Mouse (Mus musculus): ENCODE data around the gene Pex6. TPM values are rescaled to one million over a fixed set of nuclear protein-coding genes. Genes with fewer than 3 reads are reported as not detected.

The Pex6 gene
- polyA plus RNA-seq, 1 experiment: 1.5 TPM

- Histone ChIP-seq H3K4me1 (ENCODE audit: control insufficient read depth) (peaks cover 10% of the 10 kb centered on the region), H3K36me3 (ENCODE audit: control insufficient read depth) (peaks cover 50% of the 10 kb centered on the region), H3K9me3 (ENCODE audit: control insufficient read depth, low read length) (no peaks in the 10 kb centered on the region), H3K27me3 (ENCODE audit: control insufficient read depth) (peaks cover 13% of the 10 kb centered on the region), H3K4me3 (replicated peaks) (no peak overlapping the region)
- TF ChIP-seq GATA1 (IDR thresholded peaks at IDR 0.05; ENCODE audit: low read length) (no peak), TAL1 (IDR thresholded peaks at IDR 0.05; ENCODE audit: low read length) (no peak)
These were observed 14.7 kb downstream of the Pex6 start for GRCm38 (mm10) chr17:46725731-46726645.

DNA sequence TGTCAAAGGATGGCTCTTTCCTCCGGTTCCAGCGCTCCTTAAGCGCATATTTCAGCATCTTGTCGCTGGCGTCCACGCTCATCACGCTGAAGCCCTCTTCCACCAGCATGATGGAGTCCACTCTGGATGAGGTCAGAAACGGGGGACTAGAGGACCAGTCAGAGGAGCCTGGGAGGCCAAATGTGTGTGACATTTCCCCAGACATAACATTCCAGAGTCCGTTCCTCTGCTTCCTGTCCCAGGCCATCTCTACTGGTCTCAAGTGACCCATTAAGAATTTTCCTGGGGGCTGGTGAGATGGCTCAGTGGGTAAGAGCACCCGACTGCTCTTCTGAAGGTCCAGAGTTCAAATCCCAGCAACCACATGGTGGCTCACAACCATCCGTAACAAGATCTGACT, 16.0 kb downstream of the Pex6 start:
- H3K4me1 ChIP-seq (ENCODE audit: control insufficient read depth): peaks cover 10% of the 10 kb centered on the region
- H3K9me3 ChIP-seq (ENCODE audit: control insufficient read depth, low read length): no peaks in the 10 kb centered on the region
- TF ChIP-seq TAL1 (IDR thresholded peaks at IDR 0.05; ENCODE audit: low read length) (no peak), GATA1 (IDR thresholded peaks at IDR 0.05; ENCODE audit: low read length) (no peak)
- peaks cover 13% of the 10 kb centered on the region for H3K27me3 ChIP-seq (ENCODE audit: control insufficient read depth)
- peaks cover 39% of the 10 kb centered on the region for H3K36me3 ChIP-seq (ENCODE audit: control insufficient read depth)
- H3K4me3 ChIP-seq (replicated peaks): no peak overlapping the region

- peaks cover 10% of the 10 kb centered on the region for H3K4me1 ChIP-seq (ENCODE audit: control insufficient read depth)
- H3K27me3 ChIP-seq (ENCODE audit: control insufficient read depth): peaks cover 13% of the 10 kb centered on the region
- no peaks in the 10 kb centered on the region for H3K9me3 ChIP-seq (ENCODE audit: control insufficient read depth, low read length)
- H3K4me3 ChIP-seq (replicated peaks): no peak overlapping the region
- TF ChIP-seq GATA1 (IDR thresholded peaks at IDR 0.05; ENCODE audit: low read length) (no peak), TAL1 (IDR thresholded peaks at IDR 0.05; ENCODE audit: low read length) (no peak)
- peaks cover 34% of the 10 kb centered on the region for H3K36me3 ChIP-seq (ENCODE audit: control insufficient read depth)
These were observed 16.8 kb downstream of the Pex6 start for GRCm38 (mm10) chr17:46728021-46728420.

- Histone ChIP-seq H3K4me1 (ENCODE audit: control insufficient read depth) (peaks cover 10% of the 10 kb centered on the region), H3K27me3 (ENCODE audit: control insufficient read depth) (peaks cover 13% of the 10 kb centered on the region), H3K4me3 (replicated peaks) (peak overlapping the region; percentile 47), H3K9me3 (ENCODE audit: control insufficient read depth, low read length) (no peaks in the 10 kb centered on the region), H3K36me3 (ENCODE audit: control insufficient read depth) (peaks cover 29% of the 10 kb centered on the region)
- TF ChIP-seq GATA1 (IDR thresholded peaks at IDR 0.05; ENCODE audit: low read length) (no peak), TAL1 (IDR thresholded peaks at IDR 0.05; ENCODE audit: low read length) (no peak)
These were observed 17.2 kb downstream of the Pex6 start for GRCm38 (mm10) chr17:46728496-46728895.

- Histone ChIP-seq H3K36me3 (ENCODE audit: control insufficient read depth) (peaks cover 25% of the 10 kb centered on the region), H3K4me1 (ENCODE audit: control insufficient read depth) (peaks cover 10% of the 10 kb centered on the region), H3K9me3 (ENCODE audit: control insufficient read depth, low read length) (no peaks in the 10 kb centered on the region), H3K4me3 (replicated peaks) (peak within 1 kb of the TSS; percentile 47), H3K27me3 (ENCODE audit: control insufficient read depth) (peaks cover 13% of the 10 kb centered on the region)
- TF ChIP-seq GATA1 (IDR thresholded peaks at IDR 0.05; ENCODE audit: low read length) (no peak), TAL1 (IDR thresholded peaks at IDR 0.05; ENCODE audit: low read length) (no peak)
These were observed 17.6 kb downstream of the Pex6 start, which contains the start of gene Gnmt for GRCm38 (mm10) chr17:46728904-46729318. Gene Gnmt, minus strand, starts transcription at chr17:46729168.

DNA sequence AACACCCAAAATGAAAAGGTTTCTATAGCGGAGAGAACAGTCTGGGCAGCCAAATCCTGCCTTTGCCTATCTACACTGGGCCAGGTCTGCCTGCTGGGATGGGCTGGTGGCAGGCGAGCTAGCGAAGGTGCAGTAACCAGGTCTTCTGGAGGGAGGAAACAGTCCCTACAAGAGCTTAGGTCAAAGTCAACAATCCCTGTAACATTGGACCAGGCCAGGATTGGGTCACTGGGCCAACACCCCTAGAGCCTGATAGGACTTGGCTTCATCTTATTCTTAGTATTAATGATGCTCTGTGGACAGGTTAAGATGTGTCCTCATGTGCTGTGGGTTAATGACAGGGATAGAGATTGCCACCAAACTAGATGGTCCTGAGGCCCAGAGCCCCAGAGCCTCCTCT, 22.8 kb downstream of the Pex6 start:
- Histone ChIP-seq H3K4me1 (ENCODE audit: control insufficient read depth) (peaks cover 2% of the 10 kb centered on the region), H3K27me3 (ENCODE audit: control insufficient read depth) (peaks cover 7% of the 10 kb centered on the region), H3K36me3 (ENCODE audit: control insufficient read depth) (peaks cover 17% of the 10 kb centered on the region), H3K4me3 (replicated peaks) (no peak overlapping the region), H3K9me3 (ENCODE audit: control insufficient read depth, low read length) (no peaks in the 10 kb centered on the region)
- TF ChIP-seq TAL1 (IDR thresholded peaks at IDR 0.05; ENCODE audit: low read length): no peak
- TF ChIP-seq GATA1 (IDR thresholded peaks at IDR 0.05; ENCODE audit: low read length): no peak

DNA sequence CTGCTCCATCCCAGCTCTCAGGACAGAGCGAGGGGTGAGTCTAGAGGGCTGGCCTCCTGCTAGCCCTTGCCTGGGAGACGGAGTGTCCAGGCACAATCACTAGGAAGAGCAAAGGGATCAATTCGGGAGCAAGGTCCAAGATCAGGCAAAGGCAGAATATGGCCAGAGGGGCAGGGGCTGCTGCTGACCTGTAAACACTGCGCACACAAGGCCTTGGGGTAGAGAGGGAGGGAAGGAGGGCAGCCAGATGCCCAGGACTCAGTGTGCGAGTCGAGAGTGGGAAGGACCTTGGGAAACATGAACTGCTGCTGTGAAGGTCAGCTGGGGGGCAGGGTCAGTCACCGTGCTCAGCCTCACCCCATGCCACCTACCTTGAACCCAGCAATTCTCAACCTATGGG, 24.0 kb downstream of the Pex6 start:
- Histone ChIP-seq H3K9me3 (ENCODE audit: control insufficient read depth, low read length) (no peaks in the 10 kb centered on the region), H3K4me1 (ENCODE audit: control insufficient read depth) (no peaks in the 10 kb centered on the region; the same call in 1 of the 2 replicates), H3K27me3 (ENCODE audit: control insufficient read depth) (no peaks in the 10 kb centered on the region), H3K4me3 (replicated peaks) (no peak overlapping the region), H3K36me3 (ENCODE audit: control insufficient read depth) (peaks cover 17% of the 10 kb centered on the region)
- no peak for TF ChIP-seq GATA1 (IDR thresholded peaks at IDR 0.05; ENCODE audit: low read length)
- TF ChIP-seq TAL1 (IDR thresholded peaks at IDR 0.05; ENCODE audit: low read length): no peak

- Histone ChIP-seq H3K4me1 (ENCODE audit: control insufficient read depth) (peaks cover 1% of the 10 kb centered on the region), H3K36me3 (ENCODE audit: control insufficient read depth) (peaks cover 19% of the 10 kb centered on the region), H3K27me3 (ENCODE audit: control insufficient read depth) (no peaks in the 10 kb centered on the region), H3K4me3 (replicated peaks) (no peak overlapping the region), H3K9me3 (ENCODE audit: control insufficient read depth, low read length) (no peaks in the 10 kb centered on the region)
- TF ChIP-seq GATA1 (IDR thresholded peaks at IDR 0.05; ENCODE audit: low read length): no peak
These were observed 24.9 kb downstream of the Pex6 start for GRCm38 (mm10) chr17:46736160-46736559.

GRCm38 (mm10) chr17:46741305-46741704, 30.0 kb downstream of the Pex6 start:
- Histone ChIP-seq H3K27me3 (ENCODE audit: control insufficient read depth) (no peaks in the 10 kb centered on the region), H3K4me1 (ENCODE audit: control insufficient read depth) (peaks cover 4% of the 10 kb centered on the region), H3K4me3 (replicated peaks) (no peak overlapping the region), H3K36me3 (ENCODE audit: control insufficient read depth) (peaks cover 51% of the 10 kb centered on the region), H3K9me3 (ENCODE audit: control insufficient read depth, low read length) (no peaks in the 10 kb centered on the region)
- TF ChIP-seq GATA1 (IDR thresholded peaks at IDR 0.05; ENCODE audit: low read length) (no peak), TAL1 (IDR thresholded peaks at IDR 0.05; ENCODE audit: low read length) (0 out of 3 replicates have a peak, but pooled peaks have one; percentile 18)

Data from erythroblast, embryonic 14.5 days (primary cell).